Mouse (Mus musculus) liver, embryonic 14.5 days (tissue): ENCODE data around the gene Trhde. TPM values are rescaled to one million over a fixed set of nuclear protein-coding genes. Genes with fewer than 3 reads are reported as not detected.

Experiments
- ATAC-seq: fragments of 200-750 bp; cut with Nextera tagmentation; 2 replicates; pipeline ENCODE4 v1.8.0; 2017; ENCODE audit warnings: moderate number of reproducible peaks, mild to moderate bottlenecking, moderate library complexity; ENCODE audit not compliant: insufficient read depth
- DNase-seq, 3 experiments: peaks; one replicate each; pipeline ENCODE4 v3.0.0-alpha.2; 2012 to 2013; ENCODE audit warnings: low read depth in 3 of 3, low spot score in 3 of 3
- H3K27ac ChIP-seq: fragments of 300-500 bp; sonication (generic); 2 replicates; pipeline ENCODE4 v1.5.1; 2014; ENCODE audit warnings: moderate library complexity, mild to moderate bottlenecking, control low read depth, inconsistent platforms
- H3K27me3 ChIP-seq: fragments of 300-500 bp; sonication (generic); 2 replicates; pipeline ENCODE4 v1.6.1; 2014; ENCODE audit warnings: mild to moderate bottlenecking, low read length, moderate library complexity; ENCODE audit not compliant: control insufficient read depth, insufficient read depth
- H3K36me3 ChIP-seq: fragments of 300-500 bp; sonication (generic); replicated peaks from 2 replicates; pipeline ENCODE4 v1.6.1; 2014; ENCODE audit warnings: low read depth; ENCODE audit not compliant: control insufficient read depth, insufficient read depth
- H3K4me1 ChIP-seq, 2 experiments: fragments of 200-500 bp in 1 of 2; fragments of 300-500 bp in 1 of 2; sonication (generic) in 1 of 2; replicated peaks; 2 replicates each; pipeline ENCODE4 v1.6.1; 2012 to 2014; ENCODE audit warnings: antibody characterized with exemption in 1 of 2, inconsistent platforms in 1 of 2, low read length in 1 of 2; ENCODE audit not compliant: control insufficient read depth in 2 of 2, insufficient read depth in 2 of 2
- H3K4me2 ChIP-seq: fragments of 300-500 bp; sonication (generic); 2 replicates; pipeline ENCODE4 v1.6.1; 2014; ENCODE audit warnings: low read depth, mild to moderate bottlenecking, control low read depth, moderate library complexity
- H3K4me3 ChIP-seq, 2 experiments: fragments of 200-500 bp in 1 of 2; fragments of 300-500 bp in 1 of 2; sonication (generic) in 1 of 2; 2 replicates each; pipeline ENCODE4 v1.5.1; 2012 to 2014; ENCODE audit warnings: low read depth in 2 of 2, low read length in 2 of 2, mild to moderate bottlenecking in 2 of 2, control low read depth in 1 of 2, inconsistent platforms in 1 of 2, moderate library complexity in 1 of 2; ENCODE audit not compliant: insufficient read depth in 1 of 2
- H3K9ac ChIP-seq: fragments of 300-500 bp; sonication (generic); replicated peaks from 2 replicates; pipeline ENCODE4 v1.6.1; 2014; ENCODE audit warnings: mild to moderate bottlenecking, control low read depth, moderate library complexity
- H3K9me3 ChIP-seq: fragments of 300-500 bp; sonication (generic); 2 replicates; pipeline ENCODE4 v1.6.1; 2016; ENCODE audit warnings: low read length, mixed read lengths; ENCODE audit not compliant: control insufficient read depth
- CTCF ChIP-seq: IDR thresholded peaks from 2 replicates; pipeline ENCODE4 v1.5.1; 2016; ENCODE audit warnings: antibody characterized with exemption, low read depth, control low read depth
- EP300 ChIP-seq: IDR thresholded peaks from 2 replicates; pipeline ENCODE4 v1.6.1; 2016; ENCODE audit warnings: antibody characterized with exemption, low read depth
- WGBS: fragments of 180-500 bp; shearing (Covaris S2); extraction: QIAGEN DNeasy Blood & Tissue Kit; methylation state at CpG from one replicate; pipeline ENCODE4 v1.1.7; 2014; ENCODE audit not compliant: insufficient replicate concordance; 5-methylcytosine and 5-hydroxymethylcytosine counted together
- polyA plus RNA-seq, 2 experiments: library from polyadenylated mRNA; depleted of rRNA in 1 of 2; stranded (reverse) in 1 of 2; unstranded in 1 of 2; fragments of >200 nt; fragmentation: Nextera tagmentation in 1 of 2; extraction: Ambion mirVana in 1 of 2; gene quantifications; 2 replicates each; pipeline versions ENCODE4 v1.2.1 to v1.2.3; 2012 to 2014

The Trhde gene
- polyA plus RNA-seq, 2 experiments = 0.02 TPM; not detected in 1

- H3K27me3 ChIP-seq = no peaks in the 10 kb centered on the region
- ATAC-seq = no peak
- H3K9me3 ChIP-seq = no peaks in the 10 kb centered on the region
- TF ChIP-seq EP300 (no peak), CTCF (no peak)
- no peak overlapping the region for H3K4me3 ChIP-seq
- no peaks in the 10 kb centered on the region for H3K36me3 ChIP-seq
- no peaks in the 10 kb centered on the region for H3K4me1 ChIP-seq
- H3K27ac ChIP-seq = no peak overlapping the region
- DNase-seq = no peak
- WGBS = 72% methylated on average over 2 of the region's 2 CpGs
- H3K9ac ChIP-seq = no peak overlapping the region
- H3K4me2 ChIP-seq = no peak overlapping the region
Measured at GRCm38 (mm10) chr10:114737581-114737980, 64.5 kb downstream of the Trhde start.

- H3K4me2 ChIP-seq = no peak overlapping the region
- no peak overlapping the region for H3K4me3 ChIP-seq
- no peaks in the 10 kb centered on the region for H3K27me3 ChIP-seq
- TF ChIP-seq EP300 (no peak), CTCF (no peak)
- ATAC-seq = no peak
- 60% methylated on average over 3 of the region's 3 CpGs for WGBS
- H3K9me3 ChIP-seq = no peaks in the 10 kb centered on the region
- H3K36me3 ChIP-seq = no peaks in the 10 kb centered on the region
- H3K27ac ChIP-seq = no peak overlapping the region
- no peak for DNase-seq
- no peaks in the 10 kb centered on the region for H3K4me1 ChIP-seq
- no peak overlapping the region for H3K9ac ChIP-seq
Measured at GRCm38 (mm10) chr10:114736377-114736776, 65.7 kb downstream of the Trhde start.

- no peak overlapping the region for H3K4me2 ChIP-seq
- no peaks in the 10 kb centered on the region for H3K9me3 ChIP-seq
- no peaks in the 10 kb centered on the region for H3K4me1 ChIP-seq
- no peak for TF ChIP-seq CTCF
- TF ChIP-seq EP300 = no peak
- no peaks in the 10 kb centered on the region for H3K27me3 ChIP-seq
- DNase-seq (no peak), ATAC-seq (no peak)
- WGBS = 51% methylated on average over 5 of the region's 5 CpGs
- H3K36me3 ChIP-seq = no peaks in the 10 kb centered on the region
- no peak overlapping the region for H3K27ac ChIP-seq
- H3K9ac ChIP-seq = no peak overlapping the region
- H3K4me3 ChIP-seq = no peak overlapping the region
Measured at GRCm38 (mm10) chr10:114735678-114736077, 66.4 kb downstream of the Trhde start.

- H3K4me1 ChIP-seq = no peaks in the 10 kb centered on the region
- TF ChIP-seq CTCF (no peak), EP300 (no peak)
- no peak overlapping the region for H3K4me2 ChIP-seq
- ATAC-seq = no peak
- H3K9ac ChIP-seq = no peak overlapping the region
- WGBS = 60% methylated on average over 2 of the region's 2 CpGs
- H3K27ac ChIP-seq = no peak overlapping the region
- H3K9me3 ChIP-seq = no peaks in the 10 kb centered on the region
- DNase-seq = no peak
- no peak overlapping the region for H3K4me3 ChIP-seq
- no peaks in the 10 kb centered on the region for H3K36me3 ChIP-seq
- H3K27me3 ChIP-seq = no peaks in the 10 kb centered on the region
Measured at GRCm38 (mm10) chr10:114735111-114735510, 67.0 kb downstream of the Trhde start.

GRCm38 (mm10) chr10:114725591-114725990, 76.5 kb downstream of the Trhde start:
- ATAC-seq (no peak), DNase-seq (no peak)
- 64% methylated on average over 2 of the region's 2 CpGs for WGBS
- TF ChIP-seq CTCF = no peak
- no peak for TF ChIP-seq EP300
- no peak overlapping the region for H3K4me3 ChIP-seq
- no peak overlapping the region for H3K27ac ChIP-seq
- H3K27me3 ChIP-seq = no peaks in the 10 kb centered on the region
- no peak overlapping the region for H3K4me2 ChIP-seq
- no peak overlapping the region for H3K9ac ChIP-seq
- no peaks in the 10 kb centered on the region for H3K4me1 ChIP-seq
- no peaks in the 10 kb centered on the region for H3K36me3 ChIP-seq
- no peaks in the 10 kb centered on the region for H3K9me3 ChIP-seq

- no peaks in the 10 kb centered on the region for H3K27me3 ChIP-seq
- no peak for ATAC-seq
- TF ChIP-seq EP300 = no peak
- no peak for DNase-seq
- H3K4me3 ChIP-seq = no peak overlapping the region
- no peak overlapping the region for H3K9ac ChIP-seq
- no peaks in the 10 kb centered on the region for H3K9me3 ChIP-seq
- no peaks in the 10 kb centered on the region for H3K4me1 ChIP-seq
- no peak overlapping the region for H3K27ac ChIP-seq
- no peak overlapping the region for H3K4me2 ChIP-seq
- H3K36me3 ChIP-seq = no peaks in the 10 kb centered on the region
Measured at GRCm38 (mm10) chr10:114701791-114702190, 100.3 kb downstream of the Trhde start.
